Mouse (Mus musculus) MEL (cell line): ENCODE measurements at regions not wholly inside any gene's neighbourhood (a gene's known extent, or its start where the extent isn't known, plus 50 kb on each side); places are given as distances from the start of the nearest gene placed in this dataset.

Experiments
- DNase-seq: peaks from one replicate; pipeline ENCODE4 v3.0.0; 2011; ENCODE audit warnings: low read depth, low spot score
- H3K27ac ChIP-seq: 2 replicates; pipeline ENCODE4 v1.5.1; 2012; ENCODE audit warnings: low read depth, mild to moderate bottlenecking, control low read depth, low read length, moderate library complexity; ENCODE audit not compliant: control insufficient read depth
- H3K27me3 ChIP-seq, 2 experiments: fragments of 150-350 bp in 1 of 2; sonication (generic) in 1 of 2; 2 replicates each; pipeline ENCODE4 v1.6.1; 2012; ENCODE audit warnings: low read length in 2 of 2, mild to moderate bottlenecking in 2 of 2, improper control_type of control experiment in 1 of 2, moderate library complexity in 1 of 2; ENCODE audit not compliant: insufficient read depth in 2 of 2, control insufficient read depth in 1 of 2
- H3K36me3 ChIP-seq, 2 experiments: 2 replicates each; pipeline ENCODE4 v1.6.1; 2012 to 2014; ENCODE audit warnings: low read length in 2 of 2, improper control_type of control experiment in 1 of 2, inconsistent platforms in 1 of 2, mild to moderate bottlenecking in 1 of 2; ENCODE audit not compliant: insufficient read depth in 2 of 2, control insufficient read depth in 1 of 2
- H3K4me1 ChIP-seq, 2 experiments: fragments of 150-350 bp in 1 of 2; sonication (generic) in 1 of 2; 2 replicates each; pipeline ENCODE4 v1.6.1; 2012; ENCODE audit warnings: low read length in 2 of 2, improper control_type of control experiment in 1 of 2, mild to moderate bottlenecking in 1 of 2; ENCODE audit not compliant: insufficient read depth in 2 of 2, control insufficient read depth in 1 of 2
- H3K4me3 ChIP-seq, 2 experiments: fragments of 150-350 bp in 1 of 2; sonication (generic) in 1 of 2; 2 replicates each; pipeline ENCODE4 v1.5.1; 2012; ENCODE audit warnings: low read depth in 2 of 2, low read length in 2 of 2, mild to moderate bottlenecking in 2 of 2, moderate library complexity in 2 of 2, control low read depth in 1 of 2, improper control_type of control experiment in 1 of 2; ENCODE audit not compliant: control insufficient read depth in 1 of 2, insufficient read depth in 1 of 2
- H3K79me2 ChIP-seq: 2 replicates; pipeline ENCODE4 v1.6.1; 2012; ENCODE audit warnings: mild to moderate bottlenecking, low read length, moderate library complexity; ENCODE audit not compliant: control insufficient read depth, poor library complexity, insufficient read depth
- H3K9ac ChIP-seq: 2 replicates; pipeline ENCODE4 v1.6.1; 2012; ENCODE audit warnings: low read depth, mild to moderate bottlenecking, control low read depth, low read length, moderate library complexity; ENCODE audit not compliant: control insufficient read depth, poor library complexity, severe bottlenecking
- H3K9me3 ChIP-seq: fragments of 150-350 bp; sonication (generic); replicated peaks from 2 replicates; pipeline ENCODE4 v1.6.1; 2012; ENCODE audit warnings: mild to moderate bottlenecking, low read length, improper control_type of control experiment, moderate library complexity; ENCODE audit not compliant: insufficient read depth
- BHLHE40 ChIP-seq: IDR thresholded peaks from 2 replicates; pipeline ENCODE4 v1.6.1; 2012; ENCODE audit warnings: low read depth, mild to moderate bottlenecking, inconsistent platforms, low read length, improper control_type of control experiment, borderline replicate concordance
- CTCF ChIP-seq, 3 experiments: IDR thresholded peaks in 2 of 3; conservative IDR thresholded peaks in 1 of 3; 2 replicates each; pipeline ENCODE4 v1.5.1; 2011 to 2012; ENCODE audit warnings: low read length in 3 of 3, low read depth in 2 of 3, mild to moderate bottlenecking in 2 of 3, improper control_type of control experiment in 1 of 3, inconsistent platforms in 1 of 3, mixed read lengths in 1 of 3, moderate library complexity in 1 of 3; ENCODE audit not compliant: control insufficient read depth in 1 of 3, insufficient read depth in 1 of 3, poor library complexity in 1 of 3, severe bottlenecking in 1 of 3
- E2F4 ChIP-seq: IDR thresholded peaks from 2 replicates; pipeline ENCODE4 v1.6.1; 2011; ENCODE audit warnings: low read depth, low read length, improper control_type of control experiment, borderline replicate concordance
- EP300 ChIP-seq, 2 experiments: IDR thresholded peaks; 2 replicates each; pipeline ENCODE4 v1.6.1; 2011; ENCODE audit warnings: improper control_type of control experiment in 2 of 2, low read length in 2 of 2, low read depth in 1 of 2, mild to moderate bottlenecking in 1 of 2
- GABPA ChIP-seq: IDR thresholded peaks from 2 replicates; pipeline ENCODE4 v1.6.1; 2012; ENCODE audit warnings: low read depth, mild to moderate bottlenecking, inconsistent platforms, low read length, improper control_type of control experiment, moderate library complexity
- GATA1 ChIP-seq: IDR thresholded peaks from 2 replicates; pipeline ENCODE4 v1.6.1; 2011; ENCODE audit warnings: low read depth, low read length, improper control_type of control experiment
- HCFC1 ChIP-seq: IDR thresholded peaks from 2 replicates; pipeline ENCODE4 v1.6.1; 2012; ENCODE audit warnings: low read depth, mild to moderate bottlenecking, inconsistent platforms, low read length, improper control_type of control experiment, moderate library complexity
- JUND ChIP-seq: IDR thresholded peaks from 2 replicates; pipeline ENCODE4 v1.6.1; 2011; ENCODE audit warnings: low read depth, mild to moderate bottlenecking, improper control_type of control experiment, low read length
- MAFK ChIP-seq: IDR thresholded peaks from 2 replicates; pipeline ENCODE4 v1.6.1; 2011; ENCODE audit warnings: low read depth, mild to moderate bottlenecking, low read length, improper control_type of control experiment, borderline replicate concordance
- MAX ChIP-seq: IDR thresholded peaks from 2 replicates; pipeline ENCODE4 v1.6.1; 2011; ENCODE audit warnings: low read length, improper control_type of control experiment
- MAZ ChIP-seq: IDR thresholded peaks from 2 replicates; pipeline ENCODE4 v1.6.1; 2012; ENCODE audit warnings: low read depth, mild to moderate bottlenecking, inconsistent platforms, low read length, improper control_type of control experiment
- MXI1 ChIP-seq: IDR thresholded peaks from 2 replicates; pipeline ENCODE4 v1.6.1; 2011; ENCODE audit warnings: mild to moderate bottlenecking, low read depth, low read length, improper control_type of control experiment
- MYB ChIP-seq: IDR thresholded peaks from 2 replicates; pipeline ENCODE4 v1.6.1; 2011; ENCODE audit warnings: mild to moderate bottlenecking, low read depth, low read length, improper control_type of control experiment
- MYC ChIP-seq: IDR thresholded peaks from 2 replicates; pipeline ENCODE4 v1.6.1; 2011; ENCODE audit warnings: low read depth, mild to moderate bottlenecking, low read length, improper control_type of control experiment, moderate library complexity
- NELFE ChIP-seq: IDR thresholded peaks from 2 replicates; pipeline ENCODE4 v1.6.1; 2011; ENCODE audit warnings: low read depth, low read length, improper control_type of control experiment
- POLR2AphosphoS2 ChIP-seq: IDR thresholded peaks from 2 replicates; pipeline ENCODE4 v1.6.1; 2011; ENCODE audit warnings: low read length, improper control_type of control experiment
- POLR2AphosphoS5 ChIP-seq: IDR thresholded peaks from 2 replicates; pipeline ENCODE4 v1.6.1; 2012; ENCODE audit warnings: low read depth, borderline replicate concordance, mild to moderate bottlenecking, inconsistent platforms, low read length, moderate library complexity, mixed read lengths
- RAD21 ChIP-seq: IDR thresholded peaks from 2 replicates; pipeline ENCODE4 v1.6.1; 2011; ENCODE audit warnings: mild to moderate bottlenecking, low read depth, low read length, improper control_type of control experiment
- TBP ChIP-seq: IDR thresholded peaks from 2 replicates; pipeline ENCODE4 v1.8.0; 2011; ENCODE audit warnings: low read depth, low read length, improper control_type of control experiment
- TCF12 ChIP-seq: IDR thresholded peaks from 2 replicates; pipeline ENCODE4 v1.6.1; 2014; ENCODE audit warnings: low read depth, mild to moderate bottlenecking, inconsistent platforms, low read length, improper control_type of control experiment, moderate library complexity
- UBTF ChIP-seq: IDR thresholded peaks from 2 replicates; pipeline ENCODE4 v1.6.1; 2012; ENCODE audit warnings: low read depth, mild to moderate bottlenecking, inconsistent platforms, low read length, improper control_type of control experiment, moderate library complexity, borderline replicate concordance; ENCODE audit not compliant: insufficient read depth
- USF1 ChIP-seq: IDR thresholded peaks from 2 replicates; pipeline ENCODE4 v1.6.1; 2014; ENCODE audit warnings: low read depth, mild to moderate bottlenecking, inconsistent platforms, low read length, improper control_type of control experiment, moderate library complexity
- USF2 ChIP-seq, 2 experiments: IDR thresholded peaks; 2 replicates each; pipeline ENCODE4 v1.6.1; 2011 to 2012; ENCODE audit warnings: improper control_type of control experiment in 2 of 2, low read length in 2 of 2, borderline replicate concordance in 1 of 2, inconsistent platforms in 1 of 2, low read depth in 1 of 2, mild to moderate bottlenecking in 1 of 2; ENCODE audit not compliant: insufficient read depth in 1 of 2
- ZKSCAN1 ChIP-seq: IDR thresholded peaks from 2 replicates; pipeline ENCODE4 v1.6.1; 2012; ENCODE audit warnings: low read depth, mild to moderate bottlenecking, inconsistent platforms, low read length, improper control_type of control experiment, moderate library complexity
- ZMIZ1 ChIP-seq: IDR thresholded peaks from 2 replicates; pipeline ENCODE4 v1.6.1; 2012; ENCODE audit warnings: low read depth, mild to moderate bottlenecking, inconsistent platforms, low read length, improper control_type of control experiment, moderate library complexity
- ZNF384 ChIP-seq: IDR thresholded peaks from 2 replicates; pipeline ENCODE4 v1.6.1; 2012; ENCODE audit warnings: low read depth, mild to moderate bottlenecking, inconsistent platforms, low read length, improper control_type of control experiment

DNA sequence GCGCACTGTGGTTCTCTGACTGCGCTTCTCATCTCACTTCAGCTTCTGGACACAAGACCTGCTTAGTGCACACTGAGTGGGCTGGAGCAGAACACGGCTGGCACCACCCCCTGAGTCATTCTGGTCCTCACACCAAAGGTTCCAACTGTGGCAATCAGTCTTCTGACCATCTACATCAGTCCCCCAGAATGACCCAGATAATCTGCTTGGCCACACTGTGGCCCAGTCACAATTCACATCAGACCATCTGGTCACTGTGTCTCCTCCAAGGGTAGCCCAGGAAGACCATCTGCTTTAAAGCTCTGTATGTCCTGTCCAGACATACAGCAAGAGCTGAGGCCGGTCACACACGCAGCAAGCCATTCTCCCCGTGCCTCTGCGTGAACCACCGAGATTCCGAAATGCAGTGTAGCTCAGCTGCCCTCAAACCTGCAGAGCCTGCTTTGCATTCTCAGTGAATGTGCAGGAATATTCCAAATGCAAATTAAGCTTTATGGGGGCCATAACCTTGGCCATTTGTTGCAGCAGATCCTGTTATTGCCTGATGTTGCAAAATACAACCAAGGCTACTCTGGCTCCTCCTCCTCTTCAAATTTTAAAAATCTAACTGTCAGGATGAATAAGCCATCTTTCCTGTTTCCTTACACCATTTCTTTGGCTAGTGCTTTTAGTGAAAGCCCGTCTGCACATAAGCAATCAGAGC lies 135.1 kb upstream of the Azi2 start:
- no peak for DNase-seq
- no peaks in the 10 kb centered on the region for H3K9me3 ChIP-seq
- no peak overlapping the region for H3K27ac ChIP-seq
- no peaks in the 10 kb centered on the region for H3K79me2 ChIP-seq
- H3K27me3 ChIP-seq: no peaks in the 10 kb centered on the region
- no peak overlapping the region for H3K9ac ChIP-seq
- H3K36me3 ChIP-seq: no peaks in the 10 kb centered on the region
- H3K4me1 ChIP-seq: no peaks in the 10 kb centered on the region
- TF ChIP-seq MYC (no peak), USF1 (no peak), TCF12 (no peak), BHLHE40 (no peak), HCFC1 (no peak), ZKSCAN1 (no peak), EP300 (IDR thresholded peaks at IDR 0.05; ENCODE audit: low read depth in 1 of 2, low read length in 2 of 2) (no peak), USF2 (IDR thresholded peaks at IDR 0.05; ENCODE audit: borderline replicate concordance in 1 of 2, insufficient read depth in 1 of 2, low read depth in 1 of 2, low read length in 2 of 2) (no peak), E2F4 (no peak), MAX (no peak), ZNF384 (no peak), RAD21 (no peak), MXI1 (no peak), TBP (no peak), MAZ (no peak)
- H3K4me3 ChIP-seq: no peak overlapping the region

DNA sequence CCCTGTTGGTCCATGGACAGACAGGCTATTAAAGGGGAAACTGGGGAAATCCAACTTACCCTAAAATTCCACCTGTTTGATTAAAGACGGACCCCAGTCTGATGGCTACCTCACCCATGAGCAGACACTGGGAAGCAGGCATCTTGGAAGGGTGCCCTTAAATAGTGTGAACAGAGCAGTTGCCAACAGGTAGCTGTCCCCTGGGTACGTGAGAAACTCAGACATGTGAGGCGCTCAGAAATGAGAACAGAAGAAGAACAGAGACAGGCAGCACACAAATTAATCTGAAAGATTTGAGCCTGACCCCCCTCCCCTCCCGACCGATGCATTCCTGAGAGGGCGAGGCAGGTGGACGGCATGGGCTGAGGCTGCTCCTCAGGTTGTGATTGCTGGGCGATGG lies 135.7 kb upstream of the Azi2 start:
- Histone ChIP-seq H3K9ac (no peak overlapping the region), H3K27ac (no peak overlapping the region), H3K4me3 (no peak overlapping the region), H3K4me1 (no peaks in the 10 kb centered on the region), H3K9me3 (no peaks in the 10 kb centered on the region), H3K36me3 (no peaks in the 10 kb centered on the region), H3K79me2 (no peaks in the 10 kb centered on the region), H3K27me3 (no peaks in the 10 kb centered on the region)
- no peak for DNase-seq
- TF ChIP-seq GATA1 (no peak), CTCF (IDR thresholded peaks at IDR 0.05 in 2 of 3, conservative IDR thresholded peaks at IDR 0.05 in 1 of 3; ENCODE audit: control insufficient read depth in 1 of 3, insufficient read depth in 1 of 3, low read depth in 2 of 3, low read length in 3 of 3, poor library complexity in 1 of 3, severe bottlenecking in 1 of 3) (no peak), POLR2AphosphoS2 (no peak), MAFK (no peak), TCF12 (no peak), RAD21 (no peak), BHLHE40 (no peak), NELFE (no peak), MYB (no peak), TBP (no peak), MAZ (no peak), POLR2AphosphoS5 (no peak), ZMIZ1 (no peak), UBTF (no peak), ZKSCAN1 (no peak), JUND (no peak), GABPA (no peak)
